Mouse (Mus musculus): ENCODE results near the gene Trim21. TPM values are rescaled to one million over a fixed set of nuclear protein-coding genes. Genes with fewer than 3 reads are reported as not detected.

Trim21 gene
- 18.4 TPM for polyA plus RNA-seq (2014; fragmentation: Illumina TruSeq; extraction: RNeasy Lipid Tissue Mini Kit (QIAGEN cat#74804); ENCODE audit: low read depth, low replicate concordance)

GRCm38 (mm10) chr7:102564999-102565997 is at the start of gene Trim21:
Gene Trim21 (minus strand): TSS chr7:102565486.

GRCm38 (mm10) chr7:102597378-102598031 is 32.2 kb upstream of the Trim21 start, which contains the start of gene Olfr552:
Gene Olfr552 (plus strand): TSS chr7:102597770.

GRCm38 (mm10) chr7:102591786-102592185 is 26.5 kb upstream of the Trim21 start, which contains the start of gene Olfr551:
Gene Olfr551 (minus strand): TSS chr7:102591886.

GRCm38 (mm10) chr7:102571142-102571541 is 5.9 kb upstream of the Trim21 start, which contains the start of gene Olfr550:
Gene Olfr550 (plus strand): TSS chr7:102571442.

GRCm38 (mm10) chr7:102549570-102549969 is 15.7 kb downstream of the Trim21 start, which contains the start of gene Olfr549:
Gene Olfr549 (plus strand): TSS chr7:102549870.

GRCm38 (mm10) chr7:102540596-102540995 is 24.7 kb downstream of the Trim21 start, which contains the start of gene Olfr548-ps1:
Gene Olfr548-ps1 (plus strand): TSS chr7:102540896.

GRCm38 (mm10) chr7:102534449-102534848 is 30.8 kb downstream of the Trim21 start, which contains the start of gene Olfr547:
Gene Olfr547 (plus strand): TSS chr7:102534749.

Other genes starting within 250 kb of the Trim21 start
- 39.3 TPM for gene Rrm1, start 123.8 kb downstream of the Trim21 start, polyA plus RNA-seq (2014; fragmentation: Illumina TruSeq; extraction: RNeasy Lipid Tissue Mini Kit (QIAGEN cat#74804); ENCODE audit: low read depth, low replicate concordance)
- gene Olfr543, start 83.8 kb downstream of the Trim21 start, polyA plus RNA-seq (2014; fragmentation: Illumina TruSeq; extraction: RNeasy Lipid Tissue Mini Kit (QIAGEN cat#74804); ENCODE audit: low read depth, low replicate concordance): not detected
- gene Olfr544, start 77.2 kb downstream of the Trim21 start, polyA plus RNA-seq (2014; fragmentation: Illumina TruSeq; extraction: RNeasy Lipid Tissue Mini Kit (QIAGEN cat#74804); ENCODE audit: low read depth, low replicate concordance): not detected
- gene Olfr545, start 65.9 kb downstream of the Trim21 start, polyA plus RNA-seq (2014; fragmentation: Illumina TruSeq; extraction: RNeasy Lipid Tissue Mini Kit (QIAGEN cat#74804); ENCODE audit: low read depth, low replicate concordance): not detected
- gene Olfr547, start 30.7 kb downstream of the Trim21 start, polyA plus RNA-seq (2014; fragmentation: Illumina TruSeq; extraction: RNeasy Lipid Tissue Mini Kit (QIAGEN cat#74804); ENCODE audit: low read depth, low replicate concordance): not detected
- gene Olfr548-ps1, start 24.6 kb downstream of the Trim21 start, polyA plus RNA-seq (2014; fragmentation: Illumina TruSeq; extraction: RNeasy Lipid Tissue Mini Kit (QIAGEN cat#74804); ENCODE audit: low read depth, low replicate concordance): not detected
- not detected for gene Olfr549, start 15.6 kb downstream of the Trim21 start, polyA plus RNA-seq (2014; fragmentation: Illumina TruSeq; extraction: RNeasy Lipid Tissue Mini Kit (QIAGEN cat#74804); ENCODE audit: low read depth, low replicate concordance)
- gene Olfr550, start 6.0 kb upstream of the Trim21 start, polyA plus RNA-seq (2014; fragmentation: Illumina TruSeq; extraction: RNeasy Lipid Tissue Mini Kit (QIAGEN cat#74804); ENCODE audit: low read depth, low replicate concordance): not detected
- not detected for gene Olfr551, start 26.4 kb upstream of the Trim21 start, polyA plus RNA-seq (2014; fragmentation: Illumina TruSeq; extraction: RNeasy Lipid Tissue Mini Kit (QIAGEN cat#74804); ENCODE audit: low read depth, low replicate concordance)
- not detected for gene Olfr552, start 32.3 kb upstream of the Trim21 start, polyA plus RNA-seq (2014; fragmentation: Illumina TruSeq; extraction: RNeasy Lipid Tissue Mini Kit (QIAGEN cat#74804); ENCODE audit: low read depth, low replicate concordance)
- gene Olfr553, start 52.7 kb upstream of the Trim21 start, polyA plus RNA-seq (2014; fragmentation: Illumina TruSeq; extraction: RNeasy Lipid Tissue Mini Kit (QIAGEN cat#74804); ENCODE audit: low read depth, low replicate concordance): not detected
- not detected for gene Olfr554, start 72.9 kb upstream of the Trim21 start, polyA plus RNA-seq (2014; fragmentation: Illumina TruSeq; extraction: RNeasy Lipid Tissue Mini Kit (QIAGEN cat#74804); ENCODE audit: low read depth, low replicate concordance)
- not detected for gene Olfr555, start 93.3 kb upstream of the Trim21 start, polyA plus RNA-seq (2014; fragmentation: Illumina TruSeq; extraction: RNeasy Lipid Tissue Mini Kit (QIAGEN cat#74804); ENCODE audit: low read depth, low replicate concordance)
- not detected for gene Olfr556, start 99.4 kb upstream of the Trim21 start, polyA plus RNA-seq (2014; fragmentation: Illumina TruSeq; extraction: RNeasy Lipid Tissue Mini Kit (QIAGEN cat#74804); ENCODE audit: low read depth, low replicate concordance)
- 12.6 TPM for gene Trim68, start 121.8 kb upstream of the Trim21 start, polyA plus RNA-seq (2014; fragmentation: Illumina TruSeq; extraction: RNeasy Lipid Tissue Mini Kit (QIAGEN cat#74804); ENCODE audit: low read depth, low replicate concordance)
- gene Olfr557, start 130.4 kb upstream of the Trim21 start, polyA plus RNA-seq (2014; fragmentation: Illumina TruSeq; extraction: RNeasy Lipid Tissue Mini Kit (QIAGEN cat#74804); ENCODE audit: low read depth, low replicate concordance): not detected
- 5.8 TPM for gene Olfr558, start 136.7 kb upstream of the Trim21 start, polyA plus RNA-seq (2014; fragmentation: Illumina TruSeq; extraction: RNeasy Lipid Tissue Mini Kit (QIAGEN cat#74804); ENCODE audit: low read depth, low replicate concordance)
- not detected for gene Olfr33, start 153.6 kb upstream of the Trim21 start, polyA plus RNA-seq (2014; fragmentation: Illumina TruSeq; extraction: RNeasy Lipid Tissue Mini Kit (QIAGEN cat#74804); ENCODE audit: low read depth, low replicate concordance)
- gene Olfr559, start 162.0 kb upstream of the Trim21 start, polyA plus RNA-seq (2014; fragmentation: Illumina TruSeq; extraction: RNeasy Lipid Tissue Mini Kit (QIAGEN cat#74804); ENCODE audit: low read depth, low replicate concordance): not detected
- gene Olfr560, start 193.9 kb upstream of the Trim21 start, polyA plus RNA-seq (2014; fragmentation: Illumina TruSeq; extraction: RNeasy Lipid Tissue Mini Kit (QIAGEN cat#74804); ENCODE audit: low read depth, low replicate concordance): 2.3 TPM
- 25.4 TPM for gene Olfr78, start 194.0 kb upstream of the Trim21 start, polyA plus RNA-seq (2014; fragmentation: Illumina TruSeq; extraction: RNeasy Lipid Tissue Mini Kit (QIAGEN cat#74804); ENCODE audit: low read depth, low replicate concordance)
- gene Olfr561, start 205.7 kb upstream of the Trim21 start, polyA plus RNA-seq (2014; fragmentation: Illumina TruSeq; extraction: RNeasy Lipid Tissue Mini Kit (QIAGEN cat#74804); ENCODE audit: low read depth, low replicate concordance): not detected
- not detected for gene Olfr564, start 238.0 kb upstream of the Trim21 start, polyA plus RNA-seq (2014; fragmentation: Illumina TruSeq; extraction: RNeasy Lipid Tissue Mini Kit (QIAGEN cat#74804); ENCODE audit: low read depth, low replicate concordance)